21 mouse cellular contexts compared by ENCODE assay signal in genomic region chr4:10209324-10209923, GRCm38 (mm10).
A peak's percentile ranks its signal among the peaks of the same experiment; 100 is the strongest.
DNase-seq lines count a peak whose midpoint lies in the region; ATAC-seq lines count a peak whose summit lies in the region.
"Had no signal": no experiment of that assay in that cellular context is flagged by ENCODE, and none has a peak within 500 bp of the region (broad histone marks: within the 10 kb centered on the region; RNA-seq: fewer than 3 reads in every experiment).

No protein-coding gene starts in this region.

- no peak overlapping the region for H3K9ac ChIP-seq in forebrain, embryonic 15.5 days (replicated peaks)
- no peak overlapping the region for H3K9ac ChIP-seq in forebrain, embryonic 12.5 days
- no peak overlapping the region for H3K9ac ChIP-seq in kidney, embryonic 14.5 days (ENCODE audit: low read depth, low read length)
- H3K9ac ChIP-seq in midbrain, embryonic 15.5 days, result no peak overlapping the region
- H3K9ac ChIP-seq in limb, embryonic 15.5 days, result no peak overlapping the region
- H3K9ac ChIP-seq: heart, embryonic 13.5 days; liver, postnatal 0 days; neural tube, embryonic 13.5 days had no signal

- no peaks in the 10 kb centered on the region for H3K27me3 ChIP-seq in forebrain, embryonic 15.5 days
- no peaks in the 10 kb centered on the region for H3K27me3 ChIP-seq in forebrain, embryonic 12.5 days
- no peaks in the 10 kb centered on the region for H3K27me3 ChIP-seq in kidney, embryonic 14.5 days (ENCODE audit: control insufficient read depth, insufficient read depth, low read length)
- no peaks in the 10 kb centered on the region for H3K27me3 ChIP-seq in midbrain, embryonic 15.5 days (replicated peaks)
- no peaks in the 10 kb centered on the region for H3K27me3 ChIP-seq in midbrain, embryonic 10.5 days (ENCODE audit: low read depth, poor library complexity, severe bottlenecking)
- H3K27me3 ChIP-seq in limb, embryonic 15.5 days, result no peaks in the 10 kb centered on the region
- H3K27me3 ChIP-seq: heart, embryonic 13.5 days; neural tube, embryonic 13.5 days had no signal

- no peak overlapping the region for H3K27ac ChIP-seq in forebrain, embryonic 15.5 days (replicated peaks)
- H3K27ac ChIP-seq in forebrain, embryonic 12.5 days, result no peak overlapping the region
- H3K27ac ChIP-seq in kidney, embryonic 14.5 days (ENCODE audit: low read depth, low read length), result no peak overlapping the region
- no peak overlapping the region for H3K27ac ChIP-seq in midbrain, embryonic 15.5 days
- H3K27ac ChIP-seq in midbrain, embryonic 10.5 days (replicated peaks), result no peak overlapping the region
- H3K27ac ChIP-seq in limb, embryonic 15.5 days, result no peak overlapping the region
- H3K27ac ChIP-seq: heart, adult 2 months; heart, embryonic 13.5 days; kidney, postnatal 0 days; macrophage; neural tube, embryonic 13.5 days had no signal

- no peaks in the 10 kb centered on the region for H3K9me3 ChIP-seq in forebrain, embryonic 15.5 days
- H3K9me3 ChIP-seq in forebrain, embryonic 12.5 days, result no peaks in the 10 kb centered on the region
- no peaks in the 10 kb centered on the region for H3K9me3 ChIP-seq in kidney, embryonic 14.5 days (ENCODE audit: control insufficient read depth, low read length)
- no peaks in the 10 kb centered on the region for H3K9me3 ChIP-seq in midbrain, embryonic 15.5 days
- H3K9me3 ChIP-seq in midbrain, embryonic 10.5 days (replicated peaks), result no peaks in the 10 kb centered on the region
- no peaks in the 10 kb centered on the region for H3K9me3 ChIP-seq in limb, embryonic 15.5 days
- H3K9me3 ChIP-seq: heart, embryonic 13.5 days; neural tube, embryonic 13.5 days had no signal

- no peak overlapping the region for H3K4me2 ChIP-seq in forebrain, embryonic 15.5 days (replicated peaks)
- no peak overlapping the region for H3K4me2 ChIP-seq in forebrain, embryonic 12.5 days
- no peak overlapping the region for H3K4me2 ChIP-seq in kidney, embryonic 14.5 days (replicated peaks; ENCODE audit: low read depth, low read length)
- H3K4me2 ChIP-seq in midbrain, embryonic 15.5 days, result no peak overlapping the region
- H3K4me2 ChIP-seq in limb, embryonic 15.5 days, result no peak overlapping the region
- H3K4me2 ChIP-seq: heart, embryonic 13.5 days; liver, embryonic 11.5 days; neural tube, embryonic 13.5 days had no signal

- WGBS in forebrain, embryonic 15.5 days, result 47% methylated on average over 4 of the region's 4 CpGs
- WGBS in forebrain, embryonic 12.5 days, result 72% methylated on average over 4 of the region's 4 CpGs
- 74% methylated on average over 4 of the region's 4 CpGs for WGBS in kidney, embryonic 14.5 days
- 55% methylated on average over 4 of the region's 4 CpGs for WGBS in midbrain, embryonic 15.5 days
- 71% methylated on average over 4 of the region's 4 CpGs for WGBS in midbrain, embryonic 10.5 days
- 27% methylated on average over 4 of the region's 4 CpGs for WGBS in limb, embryonic 15.5 days

- DNase-seq in kidney, adult 18-20 months, result peak; percentile 6
- DNase-seq in midbrain, embryonic 10.5 days (ENCODE audit: low spot score), result no peak
- DNase-seq in adrenal gland, adult 8-10 months, result no peak
- DNase-seq: adrenal gland, postnatal 36 days; cerebellum, adult 11 months; cerebellum, adult 9-11 months; gastrocnemius, postnatal 25 days; heart, adult 2 months; liver, postnatal 0 days had no signal

- 0 out of 2 replicates have a peak, but pooled peaks cover 4% of the 10 kb centered on the region for H3K4me1 ChIP-seq in forebrain, embryonic 15.5 days
- no peaks in the 10 kb centered on the region for H3K4me1 ChIP-seq in forebrain, embryonic 12.5 days
- no peaks in the 10 kb centered on the region for H3K4me1 ChIP-seq in kidney, embryonic 14.5 days (ENCODE audit: control insufficient read depth, insufficient read depth, low read length)
- no peaks in the 10 kb centered on the region for H3K4me1 ChIP-seq in midbrain, embryonic 15.5 days
- H3K4me1 ChIP-seq in midbrain, embryonic 10.5 days, result no peaks in the 10 kb centered on the region
- peaks cover 4% of the 10 kb centered on the region; the same call in 1 of the 2 replicates for H3K4me1 ChIP-seq in limb, embryonic 15.5 days
- H3K4me1 ChIP-seq: heart, embryonic 13.5 days; neural tube, embryonic 13.5 days had no signal

- no peaks in the 10 kb centered on the region for H3K36me3 ChIP-seq in forebrain, embryonic 15.5 days
- no peaks in the 10 kb centered on the region for H3K36me3 ChIP-seq in forebrain, embryonic 12.5 days (replicated peaks)
- no peaks in the 10 kb centered on the region for H3K36me3 ChIP-seq in kidney, embryonic 14.5 days (ENCODE audit: control insufficient read depth, insufficient read depth, low read length)
- no peaks in the 10 kb centered on the region for H3K36me3 ChIP-seq in midbrain, embryonic 15.5 days (replicated peaks)
- H3K36me3 ChIP-seq in midbrain, embryonic 10.5 days, result no peaks in the 10 kb centered on the region
- H3K36me3 ChIP-seq in limb, embryonic 15.5 days, result no peaks in the 10 kb centered on the region
- H3K36me3 ChIP-seq: heart, embryonic 13.5 days; neural tube, embryonic 13.5 days had no signal

- ATAC-seq in forebrain, embryonic 15.5 days (replicated peaks), result peak; percentile 69
- ATAC-seq in forebrain, embryonic 12.5 days (ENCODE audit: low FRiP score), result no peak
- no peak for ATAC-seq in kidney, embryonic 14.5 days (ENCODE audit: low FRiP score, low TSS enrichment)
- ATAC-seq in midbrain, embryonic 15.5 days (replicated peaks), result peak; percentile 54; the same call in 1 of the 2 replicates
- ATAC-seq in limb, embryonic 15.5 days (ENCODE audit: insufficient number of reproducible peaks, low FRiP score, low TSS enrichment, low read depth), result peak; percentile 65
- ATAC-seq: liver, postnatal 0 days; lung, postnatal 0 days had no signal

- H3K4me3 ChIP-seq in forebrain, embryonic 15.5 days, result no peak overlapping the region
- no peak overlapping the region for H3K4me3 ChIP-seq in forebrain, embryonic 12.5 days (replicated peaks)
- H3K4me3 ChIP-seq in kidney, embryonic 14.5 days (ENCODE audit: low read length), result no peak overlapping the region
- H3K4me3 ChIP-seq in midbrain, embryonic 15.5 days, result no peak overlapping the region
- no peak overlapping the region for H3K4me3 ChIP-seq in midbrain, embryonic 10.5 days
- no peak overlapping the region for H3K4me3 ChIP-seq in limb, embryonic 15.5 days
- H3K4me3 ChIP-seq: heart, adult 2 months; heart, embryonic 13.5 days; myocyte; neural tube, embryonic 13.5 days had no signal

Comparison
In these comparisons a context has a peak if more than half of its experiments do, and no peak if none do; other contexts are left out.
1. ATAC-seq: peak in forebrain, embryonic 15.5 days (single experiment), midbrain, embryonic 15.5 days (single experiment) and limb, embryonic 15.5 days (single experiment); none in forebrain, embryonic 12.5 days (single experiment) and kidney, embryonic 14.5 days (single experiment).